Mouse (Mus musculus) forebrain, embryonic 13.5 days (tissue): ENCODE results near the gene Otx2. TPM values are rescaled to one million over a fixed set of nuclear protein-coding genes. Genes with fewer than 3 reads are reported as not detected.

ENCODE experiments used
- ATAC-seq: fragments of 200-750 bp; cut with Nextera tagmentation; 2 replicates; pipeline ENCODE4 v1.8.0; 2017
- H3K27ac ChIP-seq: fragments of 300-500 bp; sonication (generic); 2 replicates; pipeline ENCODE4 v1.5.1; 2015; ENCODE audit warnings: inconsistent platforms, mild to moderate bottlenecking, moderate library complexity
- H3K27me3 ChIP-seq: fragments of 300-500 bp; sonication (generic); 2 replicates; pipeline ENCODE4 v1.6.1; 2015; ENCODE audit warnings: mild to moderate bottlenecking, inconsistent platforms
- H3K36me3 ChIP-seq: fragments of 300-500 bp; sonication (generic); 2 replicates; pipeline ENCODE4 v1.6.1; 2015; ENCODE audit warnings: mild to moderate bottlenecking, inconsistent platforms; ENCODE audit not compliant: poor library complexity, severe bottlenecking
- H3K4me1 ChIP-seq: fragments of 300-500 bp; sonication (generic); 2 replicates; pipeline ENCODE4 v1.6.1; 2015; ENCODE audit warnings: inconsistent platforms
- H3K4me2 ChIP-seq: fragments of 300-500 bp; sonication (generic); 2 replicates; pipeline ENCODE4 v1.6.1; 2015; ENCODE audit warnings: inconsistent platforms, mild to moderate bottlenecking, moderate library complexity
- H3K4me3 ChIP-seq: fragments of 300-500 bp; sonication (generic); 2 replicates; pipeline ENCODE4 v1.5.1; 2015; ENCODE audit warnings: mild to moderate bottlenecking, inconsistent platforms
- H3K9ac ChIP-seq: fragments of 300-500 bp; sonication (generic); 2 replicates; pipeline ENCODE4 v1.6.1; 2015; ENCODE audit warnings: mild to moderate bottlenecking, inconsistent platforms
- H3K9me3 ChIP-seq: fragments of 300-500 bp; sonication (generic); replicated peaks from 2 replicates; pipeline ENCODE4 v1.6.1; 2016; ENCODE audit warnings: inconsistent platforms
- WGBS: fragments of 180-500 bp; shearing (Covaris S2); methylation state at CpG from one replicate; pipeline ENCODE4 v1.1.7; 2015; 5-methylcytosine and 5-hydroxymethylcytosine counted together
- polyA plus RNA-seq: library from polyadenylated mRNA; unstranded; fragments of >200 nt; fragmentation: Nextera tagmentation; extraction: Ambion mirVana; gene quantifications from 2 replicates; pipeline ENCODE4 v1.2.1, GENCODE M21; 2015

The Otx2 gene
- 24.9 and 36.8 TPM in 2 replicates for polyA plus RNA-seq

DNA sequence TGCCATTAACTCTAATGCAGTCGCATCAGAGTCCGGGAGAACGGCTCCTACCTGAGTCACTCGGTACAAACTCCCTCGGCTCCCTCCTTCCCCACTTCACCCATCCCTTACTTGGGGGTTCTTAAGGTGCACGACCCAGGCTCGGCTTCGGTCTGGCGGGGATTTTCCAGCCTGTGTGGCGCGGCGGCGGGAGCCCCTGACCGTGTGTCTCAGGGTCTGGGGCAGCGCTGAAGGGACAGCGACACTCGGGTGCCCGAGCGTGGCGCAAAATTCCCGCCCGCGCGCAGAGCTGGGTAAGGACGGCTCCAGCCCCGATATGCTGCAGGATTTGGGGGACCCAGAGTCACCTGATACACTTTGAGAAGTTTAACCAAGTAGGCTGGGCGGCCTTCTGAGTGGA is at the start of gene Otx2:
TSS of gene Otx2 (minus strand) at position 279 of the 400 bp plus-strand sequence.
- H3K9me3 ChIP-seq, result no peaks in the 10 kb centered on the region
- peak within 1 kb of the TSS; percentile 68 for H3K9ac ChIP-seq
- 1% methylated on average over 27 of the region's 27 CpGs for WGBS
- peak within 1 kb of the TSS; percentile 35; the same call in 1 of the 2 replicates for H3K27ac ChIP-seq
- H3K4me3 ChIP-seq, result peak within 1 kb of the TSS; percentile 36
- H3K36me3 ChIP-seq, result no peaks in the 10 kb centered on the region
- H3K27me3 ChIP-seq, result peaks cover 91% of the 10 kb centered on the region
- peak within 1 kb of the TSS; percentile 63 for H3K4me2 ChIP-seq
- ATAC-seq, result peak; percentile 32; the same call in 1 of the 2 replicates
- peaks cover 24% of the 10 kb centered on the region for H3K4me1 ChIP-seq

- ATAC-seq, result no peak
- H3K36me3 ChIP-seq, result no peaks in the 10 kb centered on the region
- 42% methylated on average over 4 of the region's 4 CpGs for WGBS
- no peaks in the 10 kb centered on the region for H3K4me1 ChIP-seq
- H3K4me2 ChIP-seq, result no peak overlapping the region
- no peak overlapping the region for H3K4me3 ChIP-seq
- H3K27ac ChIP-seq, result no peak overlapping the region
- H3K9me3 ChIP-seq, result no peaks in the 10 kb centered on the region
- no peak overlapping the region for H3K9ac ChIP-seq
- H3K27me3 ChIP-seq, result no peaks in the 10 kb centered on the region
Observed at GRCm38 (mm10) chr14:48722763-48723162, 49.1 kb upstream of the Otx2 start.

DNA sequence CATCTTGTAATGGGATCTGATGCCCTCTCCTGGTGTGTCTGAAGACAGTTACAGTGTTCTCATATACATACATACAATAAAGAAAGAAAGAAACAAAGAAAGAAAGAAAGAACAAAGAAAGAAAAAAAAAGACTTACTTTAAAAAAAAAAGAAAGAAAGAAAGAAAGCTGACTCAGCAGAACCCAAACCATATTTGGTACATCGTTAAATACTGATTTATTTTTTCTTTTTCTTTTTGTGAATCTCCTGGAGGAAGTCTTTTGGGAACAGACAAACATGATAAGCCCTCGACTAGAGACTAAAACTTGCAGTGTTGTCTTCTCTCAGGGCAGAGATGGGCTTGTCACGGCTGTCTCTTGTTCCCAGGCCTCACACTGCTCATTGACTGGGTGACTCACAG is 45.7 kb upstream of the Otx2 start:
- no peak overlapping the region for H3K27ac ChIP-seq
- H3K4me1 ChIP-seq, result no peaks in the 10 kb centered on the region
- H3K9ac ChIP-seq, result no peak overlapping the region
- H3K4me2 ChIP-seq, result no peak overlapping the region
- H3K36me3 ChIP-seq, result no peaks in the 10 kb centered on the region
- WGBS, result 74% methylated on average over 3 of the region's 3 CpGs
- no peak overlapping the region for H3K4me3 ChIP-seq
- H3K27me3 ChIP-seq, result no peaks in the 10 kb centered on the region
- H3K9me3 ChIP-seq, result no peaks in the 10 kb centered on the region
- ATAC-seq, result no peak

- WGBS, result 84% methylated on average over 8 of the region's 8 CpGs
- Histone ChIP-seq H3K9ac (no peak overlapping the region), H3K9me3 (no peaks in the 10 kb centered on the region), H3K4me2 (no peak overlapping the region), H3K36me3 (no peaks in the 10 kb centered on the region), H3K27ac (no peak overlapping the region), H3K4me3 (no peak overlapping the region), H3K27me3 (no peaks in the 10 kb centered on the region), H3K4me1 (no peaks in the 10 kb centered on the region)
- no peak for ATAC-seq
Observed at GRCm38 (mm10) chr14:48717632-48718279, 44.1 kb upstream of the Otx2 start.

- no peaks in the 10 kb centered on the region for H3K27me3 ChIP-seq
- no peak overlapping the region for H3K4me2 ChIP-seq
- H3K4me3 ChIP-seq, result no peak overlapping the region
- ATAC-seq, result no peak
- H3K4me1 ChIP-seq, result no peaks in the 10 kb centered on the region
- no peaks in the 10 kb centered on the region for H3K36me3 ChIP-seq
- H3K9ac ChIP-seq, result no peak overlapping the region
- WGBS, result 94% methylated on average over 4 of the region's 4 CpGs
- H3K9me3 ChIP-seq, result no peaks in the 10 kb centered on the region
- no peak overlapping the region for H3K27ac ChIP-seq
Observed at GRCm38 (mm10) chr14:48716456-48716855, 42.8 kb upstream of the Otx2 start.

- H3K27me3 ChIP-seq, result peaks cover 3% of the 10 kb centered on the region; the same call in 1 of the 2 replicates
- H3K27ac ChIP-seq, result no peak overlapping the region
- peak; percentile 46; the same call in 1 of the 2 replicates for ATAC-seq
Observed at GRCm38 (mm10) chr14:48710871-48711370, 37.3 kb upstream of the Otx2 start.

GRCm38 (mm10) chr14:48710062-48710870 is 36.6 kb upstream of the Otx2 start:
- Histone ChIP-seq H3K4me2 (peak overlapping the region; percentile 62), H3K9ac (no peak overlapping the region), H3K27me3 (peaks cover 8% of the 10 kb centered on the region; the same call in 1 of the 2 replicates), H3K4me1 (peaks cover 29% of the 10 kb centered on the region), H3K36me3 (no peaks in the 10 kb centered on the region), H3K9me3 (no peaks in the 10 kb centered on the region), H3K4me3 (no peak overlapping the region), H3K27ac (peak overlapping the region; percentile 52; the same call in 1 of the 2 replicates)
- 17% methylated on average over 11 of the region's 11 CpGs for WGBS
- ATAC-seq, result no peak

More at GRCm38 (mm10) chr14:48710871-48711370, 37.3 kb upstream of the Otx2 start:
- 70% methylated on average over 13 of the region's 13 CpGs for WGBS
- H3K4me3 ChIP-seq, result no peak overlapping the region
- H3K4me1 ChIP-seq, result peaks cover 29% of the 10 kb centered on the region
- no peaks in the 10 kb centered on the region for H3K36me3 ChIP-seq
- H3K4me2 ChIP-seq, result peak overlapping the region; percentile 62; the same call in 1 of the 2 replicates
- H3K9me3 ChIP-seq, result no peaks in the 10 kb centered on the region
- no peak overlapping the region for H3K9ac ChIP-seq

- H3K4me3 ChIP-seq, result peak overlapping the region; percentile 33
- no peaks in the 10 kb centered on the region for H3K9me3 ChIP-seq
- peaks cover 10% of the 10 kb centered on the region; the same call in 1 of the 2 replicates for H3K27me3 ChIP-seq
- no peaks in the 10 kb centered on the region for H3K36me3 ChIP-seq
- peaks cover 29% of the 10 kb centered on the region for H3K4me1 ChIP-seq
- peak overlapping the region; percentile 52; the same call in 1 of the 2 replicates for H3K27ac ChIP-seq
- 2% methylated on average over 20 of the region's 20 CpGs for WGBS
- H3K9ac ChIP-seq, result no peak overlapping the region
- ATAC-seq, result peak; percentile 89
- H3K4me2 ChIP-seq, result peak overlapping the region; percentile 62
Observed at GRCm38 (mm10) chr14:48709371-48710061, 35.9 kb upstream of the Otx2 start.

GRCm38 (mm10) chr14:48707844-48708383 is 34.3 kb upstream of the Otx2 start:
- WGBS, result 2% methylated on average over 6 of the region's 6 CpGs
- peaks cover 29% of the 10 kb centered on the region for H3K4me1 ChIP-seq
- peaks cover 13% of the 10 kb centered on the region; the same call in 1 of the 2 replicates for H3K27me3 ChIP-seq
- H3K9ac ChIP-seq, result no peak overlapping the region
- H3K4me2 ChIP-seq, result 0 out of 2 replicates have a peak overlapping the region, but pooled peaks have one; percentile 14
- no peak overlapping the region for H3K4me3 ChIP-seq
- no peak for ATAC-seq
- H3K36me3 ChIP-seq, result no peaks in the 10 kb centered on the region
- H3K27ac ChIP-seq, result no peak overlapping the region
- H3K9me3 ChIP-seq, result no peaks in the 10 kb centered on the region

DNA sequence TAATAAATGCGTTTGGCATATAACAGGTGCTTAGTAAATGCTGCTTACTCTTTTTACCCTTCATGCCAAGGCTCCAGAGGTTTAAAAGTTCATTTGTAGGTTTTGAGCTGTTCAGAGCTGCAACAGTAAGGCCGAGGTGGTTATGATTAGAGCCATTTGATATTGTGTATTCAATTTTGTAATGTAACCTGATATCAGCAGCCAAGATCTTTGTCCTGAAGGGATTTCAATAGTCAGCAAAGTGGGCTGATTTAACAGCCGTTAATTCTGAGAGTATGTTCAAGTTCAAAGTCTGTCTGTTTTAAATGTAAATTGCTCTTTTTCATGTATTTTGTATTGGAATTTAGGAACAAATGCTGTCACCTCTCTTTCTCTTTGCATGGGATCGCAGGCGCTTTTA is 33.8 kb upstream of the Otx2 start:
- peaks cover 29% of the 10 kb centered on the region for H3K4me1 ChIP-seq
- H3K4me3 ChIP-seq, result no peak overlapping the region
- no peaks in the 10 kb centered on the region for H3K36me3 ChIP-seq
- WGBS, result 25% methylated on average over 5 of the region's 5 CpGs
- no peaks in the 10 kb centered on the region for H3K9me3 ChIP-seq
- H3K9ac ChIP-seq, result no peak overlapping the region
- ATAC-seq, result no peak
- H3K27me3 ChIP-seq, result peaks cover 13% of the 10 kb centered on the region; the same call in 1 of the 2 replicates
- no peak overlapping the region for H3K27ac ChIP-seq
- H3K4me2 ChIP-seq, result no peak overlapping the region

DNA sequence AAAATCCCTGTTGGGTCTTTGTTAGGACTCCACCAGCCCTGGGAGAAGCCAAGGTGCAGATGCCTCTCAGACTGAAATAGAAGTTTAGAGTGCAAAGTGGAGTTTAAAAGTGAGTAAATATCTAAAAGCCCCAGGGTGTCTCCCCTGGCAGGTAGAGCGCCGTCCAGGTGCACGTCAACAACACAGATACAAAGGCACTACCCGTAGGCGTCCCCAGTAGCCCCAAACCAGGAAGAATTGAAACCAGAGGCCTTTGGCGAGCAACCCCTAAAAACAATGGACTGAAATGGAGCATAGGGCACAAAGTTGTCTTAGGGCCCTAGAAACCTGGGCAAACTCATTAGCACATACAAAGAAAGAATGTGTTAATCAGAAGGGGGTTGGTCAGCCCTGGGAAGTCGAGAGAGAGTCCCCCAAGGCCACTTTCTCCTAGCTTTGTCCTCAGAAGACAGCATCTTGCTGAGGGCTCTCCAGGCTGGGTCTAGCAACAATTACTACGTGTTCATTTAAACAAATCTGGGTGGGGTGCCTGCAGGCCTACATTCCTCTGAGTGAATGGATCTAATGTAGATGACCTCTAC is 27.3 kb upstream of the Otx2 start:
- ATAC-seq, result no peak
- no peaks in the 10 kb centered on the region for H3K4me1 ChIP-seq
- 25% methylated on average over 8 of the region's 8 CpGs for WGBS

More for the DNA sequence above, 27.3 kb upstream of the Otx2 start:
- H3K9ac ChIP-seq, result no peak overlapping the region
- H3K4me2 ChIP-seq, result no peak overlapping the region
- H3K36me3 ChIP-seq, result no peaks in the 10 kb centered on the region
- H3K9me3 ChIP-seq, result no peaks in the 10 kb centered on the region
- H3K27me3 ChIP-seq, result peaks cover 16% of the 10 kb centered on the region
- no peak overlapping the region for H3K27ac ChIP-seq
- no peak overlapping the region for H3K4me3 ChIP-seq
